Mouse (Mus musculus): Measurements from ENCODE around the gene Bri3. TPM values are rescaled to one million over a fixed set of nuclear protein-coding genes. Genes with fewer than 3 reads are reported as not detected.

The Bri3 gene
- polyA plus RNA-seq, 1 experiment from 2014 or later, result 204 TPM

- 88% methylated on average over 5 of the region's 5 CpGs for WGBS
- no peak for ATAC-seq (ENCODE audit: insufficient number of reproducible peaks, insufficient read depth, low FRiP score, low read depth)
- Histone ChIP-seq H3K27me3 (ENCODE audit: control insufficient read depth, insufficient read depth, low read length) (no peaks in the 10 kb centered on the region), H3K9ac (ENCODE audit: low read length) (no peak overlapping the region; the same call in 1 of the 2 replicates), H3K4me3 (ENCODE audit: control insufficient read depth in 1 of 2, insufficient read depth in 1 of 2, low read depth in 1 of 2, low read length in 2 of 2) (no peak overlapping the region), H3K4me2 (ENCODE audit: low read length) (no peak overlapping the region), H3K9me3 (ENCODE audit: control insufficient read depth, low read length) (no peaks in the 10 kb centered on the region), H3K27ac (replicated peaks in 1 of 2; ENCODE audit: control insufficient read depth in 1 of 2, insufficient read depth in 1 of 2, low read depth in 2 of 2, low read length in 2 of 2) (no peak overlapping the region), H3K4me1 (ENCODE audit: control insufficient read depth in 2 of 2, insufficient read depth in 2 of 2, low read length in 2 of 2) (peaks cover 49 to 72% of the 10 kb centered on the region in 2 experiments), H3K36me3 (ENCODE audit: control insufficient read depth, insufficient read depth, low read length) (peaks cover 75% of the 10 kb centered on the region)
Measured at GRCm38 (mm10) chr5:144261829-144262228, 17.6 kb downstream of the Bri3 start.

GRCm38 (mm10) chr5:144263082-144263481 is 18.8 kb downstream of the Bri3 start:
- no peaks in the 10 kb centered on the region for H3K27me3 ChIP-seq (ENCODE audit: control insufficient read depth, insufficient read depth, low read length)
- no peak overlapping the region; a peak in 1 of 4 replicates for H3K27ac ChIP-seq (replicated peaks in 1 of 2; ENCODE audit: control insufficient read depth in 1 of 2, insufficient read depth in 1 of 2, low read depth in 2 of 2, low read length in 2 of 2)
- H3K4me3 ChIP-seq (ENCODE audit: control insufficient read depth in 1 of 2, insufficient read depth in 1 of 2, low read depth in 1 of 2, low read length in 2 of 2), result no peak overlapping the region
- H3K36me3 ChIP-seq (ENCODE audit: control insufficient read depth, insufficient read depth, low read length), result peaks cover 73% of the 10 kb centered on the region
- H3K9me3 ChIP-seq (ENCODE audit: control insufficient read depth, low read length), result no peaks in the 10 kb centered on the region
- no peak for ATAC-seq (ENCODE audit: insufficient number of reproducible peaks, insufficient read depth, low FRiP score, low read depth)
- H3K4me1 ChIP-seq (ENCODE audit: control insufficient read depth in 2 of 2, insufficient read depth in 2 of 2, low read length in 2 of 2), result peaks cover 46 to 72% of the 10 kb centered on the region in 2 experiments
- H3K9ac ChIP-seq (ENCODE audit: low read length), result peak overlapping the region; percentile 32; the same call in 1 of the 2 replicates
- no peak overlapping the region for H3K4me2 ChIP-seq (ENCODE audit: low read length)
- WGBS, result 42% methylated on average over 9 of the region's 9 CpGs

GRCm38 (mm10) chr5:144263496-144263895 is 19.3 kb downstream of the Bri3 start:
- Histone ChIP-seq H3K27ac (replicated peaks in 1 of 2; ENCODE audit: control insufficient read depth in 1 of 2, insufficient read depth in 1 of 2, low read depth in 2 of 2, low read length in 2 of 2) (no peak overlapping the region), H3K9ac (ENCODE audit: low read length) (peak overlapping the region; percentile 32; the same call in 1 of the 2 replicates), H3K27me3 (ENCODE audit: control insufficient read depth, insufficient read depth, low read length) (no peaks in the 10 kb centered on the region), H3K9me3 (ENCODE audit: control insufficient read depth, low read length) (no peaks in the 10 kb centered on the region), H3K4me3 (ENCODE audit: control insufficient read depth in 1 of 2, insufficient read depth in 1 of 2, low read depth in 1 of 2, low read length in 2 of 2) (no peak overlapping the region), H3K4me2 (ENCODE audit: low read length) (no peak overlapping the region), H3K36me3 (ENCODE audit: control insufficient read depth, insufficient read depth, low read length) (peaks cover 73% of the 10 kb centered on the region), H3K4me1 (ENCODE audit: control insufficient read depth in 2 of 2, insufficient read depth in 2 of 2, low read length in 2 of 2) (peaks cover 46 to 72% of the 10 kb centered on the region in 2 experiments)
- no peak for ATAC-seq (ENCODE audit: insufficient number of reproducible peaks, insufficient read depth, low FRiP score, low read depth)
- 64% methylated on average over 13 of the region's 13 CpGs for WGBS

- H3K27ac ChIP-seq (replicated peaks in 1 of 2; ENCODE audit: control insufficient read depth in 1 of 2, insufficient read depth in 1 of 2, low read depth in 2 of 2, low read length in 2 of 2), result peak overlapping the region; percentile 47 to 74
- peaks cover 33 to 53% of the 10 kb centered on the region in 2 experiments for H3K4me1 ChIP-seq (ENCODE audit: control insufficient read depth in 2 of 2, insufficient read depth in 2 of 2, low read length in 2 of 2)
- H3K4me3 ChIP-seq (ENCODE audit: control insufficient read depth in 1 of 2, insufficient read depth in 1 of 2, low read depth in 1 of 2, low read length in 2 of 2), result no peak overlapping the region
- H3K36me3 ChIP-seq (ENCODE audit: control insufficient read depth, insufficient read depth, low read length), result peaks cover 58% of the 10 kb centered on the region
- ATAC-seq (ENCODE audit: insufficient number of reproducible peaks, insufficient read depth, low FRiP score, low read depth), result peak; percentile 63
- H3K9ac ChIP-seq (ENCODE audit: low read length), result peak overlapping the region; percentile 31; the same call in 1 of the 2 replicates
- 0 out of 2 replicates have a peak overlapping the region, but pooled peaks have one; percentile 11 for H3K4me2 ChIP-seq (ENCODE audit: low read length)
- no peaks in the 10 kb centered on the region for H3K27me3 ChIP-seq (ENCODE audit: control insufficient read depth, insufficient read depth, low read length)
- no peaks in the 10 kb centered on the region for H3K9me3 ChIP-seq (ENCODE audit: control insufficient read depth, low read length)
- 36% methylated on average over 8 of the region's 8 CpGs for whole genome bisulfite sequencing
Measured at GRCm38 (mm10) chr5:144267535-144268241, 23.5 kb downstream of the Bri3 start.

GRCm38 (mm10) chr5:144269926-144270325 is 25.7 kb downstream of the Bri3 start:
- Histone ChIP-seq H3K27ac (replicated peaks in 1 of 2; ENCODE audit: control insufficient read depth in 1 of 2, insufficient read depth in 1 of 2, low read depth in 2 of 2, low read length in 2 of 2) (no peak overlapping the region), H3K9me3 (ENCODE audit: control insufficient read depth, low read length) (no peaks in the 10 kb centered on the region), H3K4me1 (ENCODE audit: control insufficient read depth in 2 of 2, insufficient read depth in 2 of 2, low read length in 2 of 2) (peaks cover 27 to 45% of the 10 kb centered on the region in 2 experiments), H3K9ac (ENCODE audit: low read length) (no peak overlapping the region), H3K4me3 (ENCODE audit: control insufficient read depth in 1 of 2, insufficient read depth in 1 of 2, low read depth in 1 of 2, low read length in 2 of 2) (no peak overlapping the region), H3K36me3 (ENCODE audit: control insufficient read depth, insufficient read depth, low read length) (peaks cover 43% of the 10 kb centered on the region), H3K4me2 (ENCODE audit: low read length) (no peak overlapping the region), H3K27me3 (ENCODE audit: control insufficient read depth, insufficient read depth, low read length) (no peaks in the 10 kb centered on the region)
- ATAC-seq (ENCODE audit: insufficient number of reproducible peaks, insufficient read depth, low FRiP score, low read depth), result no peak
- 90% methylated on average over 7 of the region's 7 CpGs for WGBS

GRCm38 (mm10) chr5:144270420-144270819 is 26.2 kb downstream of the Bri3 start:
- no peak for ATAC-seq (ENCODE audit: insufficient number of reproducible peaks, insufficient read depth, low FRiP score, low read depth)
- WGBS, result 84% methylated on average over 8 of the region's 8 CpGs
- H3K4me1 ChIP-seq (ENCODE audit: control insufficient read depth in 2 of 2, insufficient read depth in 2 of 2, low read length in 2 of 2), result peaks cover 27 to 48% of the 10 kb centered on the region in 2 experiments

GRCm38 (mm10) chr5:144271118-144271517 is 26.9 kb downstream of the Bri3 start:
- H3K9ac ChIP-seq (ENCODE audit: low read length), result no peak overlapping the region
- no peak for ATAC-seq (ENCODE audit: insufficient number of reproducible peaks, insufficient read depth, low FRiP score, low read depth)
- no peaks in the 10 kb centered on the region for H3K27me3 ChIP-seq (ENCODE audit: control insufficient read depth, insufficient read depth, low read length)
- no peaks in the 10 kb centered on the region for H3K9me3 ChIP-seq (ENCODE audit: control insufficient read depth, low read length)
- H3K36me3 ChIP-seq (ENCODE audit: control insufficient read depth, insufficient read depth, low read length), result peaks cover 33% of the 10 kb centered on the region
- H3K27ac ChIP-seq (replicated peaks in 1 of 2; ENCODE audit: control insufficient read depth in 1 of 2, insufficient read depth in 1 of 2, low read depth in 2 of 2, low read length in 2 of 2), result peak overlapping the region; percentile 47 to 62; a peak in 3 of 4 replicates
- H3K4me2 ChIP-seq (ENCODE audit: low read length), result no peak overlapping the region
- WGBS, result 38% methylated on average over 3 of the region's 3 CpGs
- H3K4me1 ChIP-seq (ENCODE audit: control insufficient read depth in 2 of 2, insufficient read depth in 2 of 2, low read length in 2 of 2), result peaks cover 27 to 48% of the 10 kb centered on the region in 2 experiments
- H3K4me3 ChIP-seq (ENCODE audit: control insufficient read depth in 1 of 2, insufficient read depth in 1 of 2, low read depth in 1 of 2, low read length in 2 of 2), result no peak overlapping the region

More at GRCm38 (mm10) chr5:144270420-144270819, 26.2 kb downstream of the Bri3 start:
- Histone ChIP-seq H3K9me3 (ENCODE audit: control insufficient read depth, low read length) (no peaks in the 10 kb centered on the region), H3K36me3 (ENCODE audit: control insufficient read depth, insufficient read depth, low read length) (peaks cover 39% of the 10 kb centered on the region), H3K27ac (replicated peaks in 1 of 2; ENCODE audit: control insufficient read depth in 1 of 2, insufficient read depth in 1 of 2, low read depth in 2 of 2, low read length in 2 of 2) (no peak overlapping the region), H3K4me3 (ENCODE audit: control insufficient read depth in 1 of 2, insufficient read depth in 1 of 2, low read depth in 1 of 2, low read length in 2 of 2) (no peak overlapping the region), H3K27me3 (ENCODE audit: control insufficient read depth, insufficient read depth, low read length) (no peaks in the 10 kb centered on the region), H3K4me2 (ENCODE audit: low read length) (no peak overlapping the region), H3K9ac (ENCODE audit: low read length) (no peak overlapping the region)
